Mouse (Mus musculus) embryonic fibroblast, embryonic 13.5 days (primary cell): ENCODE results near the gene Arl15. TPM values are rescaled to one million over a fixed set of nuclear protein-coding genes. Genes with fewer than 3 reads are reported as not detected.

ENCODE experiments used
- H3K27ac ChIP-seq: 2 replicates; pipeline ENCODE4 v1.5.1; 2012; ENCODE audit warnings: low read length, control low read depth, inconsistent platforms; ENCODE audit not compliant: insufficient read depth
- H3K4me1 ChIP-seq: 2 replicates; pipeline ENCODE4 v1.6.1; 2011; ENCODE audit warnings: low read length; ENCODE audit not compliant: control insufficient read depth, insufficient read depth
- H3K4me3 ChIP-seq: 2 replicates; pipeline ENCODE4 v1.5.1; 2011; ENCODE audit warnings: mild to moderate bottlenecking, control low read depth, low read length; ENCODE audit not compliant: insufficient read depth
- CTCF ChIP-seq: IDR thresholded peaks from 2 replicates; pipeline ENCODE4 v1.5.1; 2011; ENCODE audit warnings: mild to moderate bottlenecking, control low read depth, low read length, moderate library complexity, borderline replicate concordance; ENCODE audit not compliant: insufficient read depth
- POLR2A ChIP-seq: IDR thresholded peaks from 2 replicates; pipeline ENCODE4 v1.6.1; 2011; ENCODE audit warnings: low read depth, mild to moderate bottlenecking, control low read depth, low read length, moderate library complexity
- polyA plus RNA-seq: library from polyadenylated mRNA; stranded (reverse); fragments of >200 nt; gene quantifications from 2 replicates; pipeline ENCODE4 v1.2.4, GENCODE M21; 2011; ENCODE audit warnings: low read depth; ENCODE audit not compliant: missing spikeins, insufficient read length

Arl15 gene
- polyA plus RNA-seq, 1 experiment = 26.9 TPM

DNA sequence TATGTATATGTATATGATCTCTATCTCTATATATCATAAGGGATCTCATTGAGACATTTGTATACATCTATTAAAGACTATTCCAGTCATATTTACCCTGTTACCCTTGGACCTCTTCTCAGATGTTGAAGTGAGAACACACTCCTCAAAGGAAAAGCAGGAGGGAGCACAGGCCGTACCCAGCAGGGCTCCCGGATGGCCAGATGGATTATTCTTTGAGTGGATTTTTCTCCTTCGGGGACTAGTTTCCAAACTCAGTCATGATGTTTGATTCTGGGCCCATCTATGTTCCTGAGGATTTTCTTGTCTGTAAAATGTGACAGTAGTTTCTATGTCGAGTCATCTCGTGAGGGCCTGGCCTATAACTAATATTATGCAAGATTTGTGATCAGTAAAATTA lies 142.9 kb downstream of the Arl15 start:
- TF ChIP-seq CTCF = no peak
- no peak overlapping the region for H3K4me3 ChIP-seq
- peaks cover 3% of the 10 kb centered on the region; the same call in 1 of the 2 replicates for H3K4me1 ChIP-seq
- H3K27ac ChIP-seq = no peak overlapping the region

DNA sequence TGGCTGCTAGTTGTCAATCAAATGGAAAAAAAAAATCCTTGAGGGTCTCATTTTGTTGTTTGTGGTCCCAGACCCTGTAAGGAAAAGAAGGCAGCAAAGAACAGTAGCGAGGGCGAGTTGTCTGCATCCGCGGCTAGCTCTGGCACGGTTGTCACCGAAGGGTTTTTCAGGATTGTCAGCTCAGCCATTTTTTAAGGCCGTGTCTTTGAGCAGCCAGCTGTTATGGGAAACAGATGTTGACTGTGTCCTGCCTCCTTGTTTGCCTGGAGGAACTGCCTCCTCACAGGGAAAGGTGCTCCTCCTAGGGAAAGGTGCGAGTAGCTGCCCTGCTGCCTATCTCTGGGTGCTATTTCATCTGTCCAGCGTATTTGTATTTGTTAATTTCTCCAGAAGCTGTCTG lies 144.3 kb downstream of the Arl15 start:
- Histone ChIP-seq H3K4me1 (no peaks in the 10 kb centered on the region), H3K4me3 (no peak overlapping the region), H3K27ac (no peak overlapping the region)
- TF ChIP-seq CTCF (no peak), POLR2A (no peak)

DNA sequence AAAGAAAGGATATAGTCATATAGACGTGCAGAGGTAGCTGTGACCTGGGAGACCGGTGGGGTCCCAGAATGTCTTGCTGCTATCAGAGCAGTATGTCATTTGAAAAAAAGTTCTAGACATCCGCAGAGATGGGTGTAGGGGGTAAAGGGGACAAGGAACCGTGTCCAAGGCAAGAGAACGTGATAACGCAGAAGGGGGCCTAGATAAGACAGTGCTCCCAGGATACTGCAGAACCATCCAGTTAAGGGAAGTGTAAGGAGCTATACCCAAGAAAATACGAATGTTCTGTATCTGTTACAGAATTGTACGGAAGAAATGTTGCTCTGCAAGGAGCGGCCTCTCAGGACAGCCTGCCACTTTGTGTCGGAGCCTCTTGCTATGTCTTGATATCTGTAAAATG lies 144.8 kb downstream of the Arl15 start:
- no peak overlapping the region for H3K27ac ChIP-seq
- H3K4me1 ChIP-seq = no peaks in the 10 kb centered on the region
- TF ChIP-seq POLR2A = no peak
- no peak for TF ChIP-seq CTCF
- no peak overlapping the region for H3K4me3 ChIP-seq

DNA sequence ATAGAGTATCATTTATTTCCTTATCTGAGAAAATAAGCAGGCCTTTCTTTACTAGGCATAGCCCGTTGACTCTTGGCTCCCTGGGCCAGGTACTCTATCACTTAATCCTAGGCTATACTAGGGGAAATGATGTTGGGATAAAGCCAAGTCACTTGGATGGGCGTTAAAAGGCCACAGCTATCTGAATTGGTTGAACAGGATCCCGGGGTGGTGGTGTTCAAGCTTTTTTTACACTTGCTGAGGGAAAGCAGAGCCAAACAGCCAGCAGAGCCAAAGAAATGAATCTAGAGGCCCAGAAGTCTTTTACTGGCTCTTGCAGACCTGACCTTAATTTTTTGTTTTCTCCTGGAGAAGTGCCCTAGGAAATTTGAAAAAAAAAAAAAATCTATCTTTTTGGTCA lies 145.4 kb downstream of the Arl15 start:
- no peak for TF ChIP-seq CTCF
- no peak for TF ChIP-seq POLR2A
- H3K4me1 ChIP-seq = no peaks in the 10 kb centered on the region
- H3K27ac ChIP-seq = no peak overlapping the region

DNA sequence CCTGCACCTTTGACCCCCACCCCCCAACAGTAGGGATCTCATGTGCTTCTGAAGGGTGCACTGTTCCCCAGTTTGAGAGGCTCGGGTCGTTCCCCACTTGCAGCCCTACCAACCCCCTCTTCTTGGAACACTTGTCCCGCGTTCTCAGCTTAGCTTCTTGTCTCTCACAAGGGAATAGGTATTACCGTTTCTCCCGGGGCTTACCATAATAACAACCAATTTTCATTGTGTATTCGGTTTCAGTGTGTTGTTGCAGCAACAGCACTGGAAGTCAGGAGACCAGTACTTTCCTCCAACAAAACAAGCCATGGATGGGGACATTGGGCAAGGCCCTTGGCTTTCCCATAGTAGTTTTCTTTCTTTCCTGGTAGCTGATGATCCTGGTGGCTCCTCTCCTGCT lies 145.8 kb downstream of the Arl15 start:
- H3K27ac ChIP-seq = no peak overlapping the region
- TF ChIP-seq CTCF = no peak
- no peak for TF ChIP-seq POLR2A
- H3K4me1 ChIP-seq = no peaks in the 10 kb centered on the region
- H3K4me3 ChIP-seq = no peak overlapping the region

More for the DNA sequence above, 145.4 kb downstream of the Arl15 start:
- H3K4me3 ChIP-seq = no peak overlapping the region

DNA sequence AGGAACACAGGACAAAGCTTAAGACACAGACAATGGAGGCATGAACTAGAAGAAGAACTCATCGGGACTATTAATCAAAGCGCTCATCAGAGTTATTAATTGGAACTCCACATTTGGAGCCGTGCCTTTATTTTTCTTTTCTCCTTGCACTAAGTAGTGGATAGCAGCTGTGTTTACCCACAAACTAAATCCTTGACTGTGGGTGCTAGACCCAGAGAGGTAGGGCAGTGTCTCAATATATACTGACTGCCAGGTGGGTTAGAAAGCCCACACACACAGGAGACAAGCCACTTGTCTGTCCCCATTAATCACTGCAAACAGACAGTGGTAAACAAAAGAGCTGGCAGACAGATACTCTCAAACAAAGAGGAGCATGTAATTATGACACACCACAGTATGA lies 147.6 kb downstream of the Arl15 start:
- TF ChIP-seq POLR2A (no peak), CTCF (no peak)
- Histone ChIP-seq H3K4me3 (no peak overlapping the region), H3K4me1 (no peaks in the 10 kb centered on the region), H3K27ac (no peak overlapping the region)

DNA sequence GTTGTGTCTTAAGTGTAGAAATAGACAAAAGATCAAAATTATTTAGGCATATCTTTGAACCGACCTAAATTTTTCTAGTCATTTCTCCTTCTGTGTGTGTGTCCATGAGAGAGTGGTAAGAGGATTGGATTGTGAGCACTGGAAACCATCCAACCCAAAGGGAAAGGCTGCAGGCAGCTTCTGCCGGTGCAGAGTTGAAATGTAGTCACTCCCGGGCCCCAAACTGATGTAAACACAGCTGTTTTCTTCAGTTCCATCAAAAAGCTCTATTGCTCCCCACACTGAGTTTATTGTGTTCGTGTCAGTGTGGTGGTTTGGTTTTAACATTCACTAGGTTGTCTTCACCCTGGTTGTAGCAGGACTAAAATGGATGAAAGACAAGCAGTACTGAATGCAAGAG lies 153.2 kb downstream of the Arl15 start:
- no peak overlapping the region for H3K27ac ChIP-seq
- no peak for TF ChIP-seq POLR2A
- no peak for TF ChIP-seq CTCF
- no peaks in the 10 kb centered on the region for H3K4me1 ChIP-seq
- H3K4me3 ChIP-seq = no peak overlapping the region

DNA sequence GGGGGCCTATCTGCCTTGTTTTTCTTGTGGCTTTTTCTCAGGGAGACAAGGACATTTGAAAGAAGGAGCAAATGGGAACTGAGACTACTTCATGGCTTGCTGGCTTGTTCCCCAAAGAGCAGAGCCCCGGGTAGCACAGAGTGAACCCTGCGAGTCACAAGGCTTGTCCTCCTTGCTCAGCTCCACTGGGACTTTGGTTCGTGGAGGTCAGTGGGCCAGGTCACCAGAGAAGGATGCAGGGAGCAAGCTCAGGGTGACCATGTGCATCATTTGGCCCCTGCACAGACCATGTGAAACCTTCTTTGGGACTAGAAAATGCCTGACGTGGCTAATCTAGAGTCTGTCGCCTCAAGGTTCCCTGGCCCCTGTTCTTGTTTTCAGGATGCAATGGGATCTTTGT lies 155.4 kb downstream of the Arl15 start:
- H3K27ac ChIP-seq = no peak overlapping the region
- no peak overlapping the region for H3K4me3 ChIP-seq
- TF ChIP-seq CTCF = no peak
- no peak for TF ChIP-seq POLR2A
- H3K4me1 ChIP-seq = no peaks in the 10 kb centered on the region

DNA sequence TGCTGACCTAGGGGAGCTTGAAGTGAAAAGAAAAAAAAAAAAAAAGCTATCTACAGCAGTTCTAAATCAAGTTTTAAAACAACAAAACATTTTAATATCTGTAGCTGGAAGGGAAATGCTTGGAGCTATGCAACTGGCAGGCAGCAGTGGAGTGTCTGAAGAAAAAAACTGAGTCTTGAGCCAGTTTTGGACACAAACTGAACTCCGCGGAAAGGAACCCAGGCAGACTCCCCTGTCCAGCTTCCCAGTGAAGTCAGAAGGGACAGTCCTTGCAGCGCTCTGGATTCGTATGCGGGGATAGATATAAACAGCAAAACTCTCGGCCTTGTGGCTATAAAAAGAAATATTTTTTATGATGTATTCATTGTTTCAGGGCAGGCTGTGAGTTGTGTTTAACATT lies 155.8 kb downstream of the Arl15 start:
- H3K4me1 ChIP-seq = no peaks in the 10 kb centered on the region
- H3K27ac ChIP-seq = no peak overlapping the region
- no peak overlapping the region for H3K4me3 ChIP-seq
- TF ChIP-seq POLR2A = no peak
- no peak for TF ChIP-seq CTCF

DNA sequence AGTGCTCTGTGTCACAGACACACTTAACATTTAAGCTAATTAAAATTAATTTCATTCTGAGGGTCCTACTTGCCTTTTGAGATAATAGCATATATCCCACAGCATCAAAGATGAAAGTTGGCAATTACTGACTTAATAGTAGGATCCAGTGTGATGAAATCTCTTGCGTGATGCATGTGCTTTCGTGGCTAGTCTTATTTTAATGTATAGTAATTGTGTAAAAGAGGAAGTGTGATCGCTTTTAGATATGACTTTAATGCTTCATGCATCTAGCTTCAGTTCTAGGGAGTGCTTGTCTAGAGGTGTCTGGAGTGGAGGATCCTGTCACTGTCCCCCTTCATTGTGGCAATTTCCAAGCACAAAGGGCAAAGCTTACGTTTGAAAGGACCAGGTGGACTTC lies 163.1 kb downstream of the Arl15 start:
- no peak for TF ChIP-seq POLR2A
- TF ChIP-seq CTCF = no peak
- Histone ChIP-seq H3K27ac (no peak overlapping the region), H3K4me3 (no peak overlapping the region), H3K4me1 (no peaks in the 10 kb centered on the region)

DNA sequence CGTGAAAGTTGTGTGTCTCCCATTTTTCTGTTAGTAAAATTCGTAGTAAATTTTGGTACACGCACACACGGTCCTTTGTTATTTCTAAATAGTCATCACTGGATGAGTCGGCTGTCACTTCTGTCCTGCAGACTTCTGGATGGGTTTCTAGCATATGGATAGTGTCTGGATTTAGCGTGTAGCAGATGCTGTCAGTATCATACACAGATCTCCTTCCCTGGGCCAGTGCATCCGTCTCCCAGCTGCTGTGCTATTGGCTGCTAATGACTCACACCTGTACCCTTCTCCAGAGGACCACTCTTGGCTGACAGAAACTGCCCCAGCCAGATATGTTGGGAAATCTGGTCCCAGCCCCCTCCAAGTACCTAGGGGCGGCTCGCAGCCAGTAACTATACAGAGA lies 170.6 kb downstream of the Arl15 start:
- Histone ChIP-seq H3K27ac (no peak overlapping the region), H3K4me1 (no peaks in the 10 kb centered on the region), H3K4me3 (no peak overlapping the region)
- TF ChIP-seq CTCF (no peak), POLR2A (no peak)
